Mouse (Mus musculus) heart, postnatal 0 days (tissue): ENCODE data around the gene Unc45a.

ENCODE experiments used
- CTCF ChIP-seq: IDR thresholded peaks from 2 replicates; pipeline ENCODE4 v1.5.1; 2016; ENCODE audit warnings: antibody characterized with exemption, control low read depth, low read depth
- EP300 ChIP-seq: IDR thresholded peaks from 2 replicates; pipeline ENCODE4 v1.6.1; 2016; ENCODE audit warnings: antibody characterized with exemption, low read depth

- TF ChIP-seq CTCF = no peak
- no peak for TF ChIP-seq EP300
Measured at GRCm38 (mm10) chr7:80367232-80367631, 26.4 kb upstream of the Unc45a start.
